Mouse (Mus musculus): ENCODE measurements around the gene Pcbp4.
"Not testable (repeated sequence)": the region's sequence is repeated elsewhere in the genome, so short reads cannot be mapped to it uniquely, and the experiment has no call there.

The Pcbp4 gene

GRCm38 (mm10) chr9:106481075-106481474 lies 28.0 kb downstream of the Pcbp4 start:
- in situ Hi-C loops (cut with MboI, MseI), result no loop called here

DNA sequence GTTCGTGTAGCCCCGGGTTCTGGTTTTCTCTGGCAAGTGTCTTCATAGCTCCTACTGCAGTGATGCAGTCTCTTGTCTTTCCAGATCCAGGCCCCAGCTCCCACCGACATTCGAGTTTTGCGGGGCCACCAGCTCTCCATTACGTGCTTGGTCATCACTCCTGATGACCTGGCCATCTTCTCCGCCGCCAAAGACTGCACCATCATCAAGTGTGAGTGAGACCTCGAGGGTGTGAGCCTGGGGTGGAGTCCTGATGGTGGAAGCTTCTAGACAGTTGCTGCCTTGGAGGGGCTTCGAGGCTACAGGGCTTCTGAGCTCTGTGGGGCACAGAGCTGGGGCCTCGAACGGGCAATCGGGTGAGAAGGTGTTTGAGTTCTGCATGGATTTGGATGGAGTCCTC lies 28.6 kb downstream of the Pcbp4 start:
- in situ Hi-C loops (cut with MboI, MseI), result no loop called here

GRCm38 (mm10) chr9:106482578-106483115 lies 29.6 kb downstream of the Pcbp4 start:
- in situ Hi-C loops (cut with MboI, MseI), result no loop called here

- in situ Hi-C loops (cut with MboI, MseI), result no loop called here
Measured at GRCm38 (mm10) chr9:106483136-106483535, 30.0 kb downstream of the Pcbp4 start.

- in situ Hi-C loops (cut with MboI, MseI), result no loop called here
Measured at GRCm38 (mm10) chr9:106483606-106484005, 30.5 kb downstream of the Pcbp4 start.

DNA sequence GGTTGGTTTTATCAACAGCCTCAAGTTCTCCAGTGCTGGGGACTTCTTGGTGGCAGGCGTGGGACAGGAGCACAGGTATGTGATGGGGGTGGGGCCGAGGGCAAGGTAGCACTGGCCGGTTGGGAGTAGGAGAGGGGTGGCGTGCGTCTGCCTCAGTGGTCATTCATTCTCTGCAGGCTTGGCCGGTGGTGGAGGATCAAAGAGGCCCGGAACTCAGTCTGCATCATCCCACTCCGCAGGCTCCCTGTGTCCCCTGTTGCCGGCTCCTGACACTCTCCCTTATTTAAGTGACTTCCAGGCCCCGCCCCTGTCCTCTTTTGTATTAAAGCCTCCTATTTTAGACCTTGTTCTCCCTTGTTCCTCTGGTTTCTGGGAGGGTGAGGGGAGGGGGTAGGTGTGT lies 32.0 kb downstream of the Pcbp4 start:
- in situ Hi-C loops (cut with MboI, MseI), result no loop called here

DNA sequence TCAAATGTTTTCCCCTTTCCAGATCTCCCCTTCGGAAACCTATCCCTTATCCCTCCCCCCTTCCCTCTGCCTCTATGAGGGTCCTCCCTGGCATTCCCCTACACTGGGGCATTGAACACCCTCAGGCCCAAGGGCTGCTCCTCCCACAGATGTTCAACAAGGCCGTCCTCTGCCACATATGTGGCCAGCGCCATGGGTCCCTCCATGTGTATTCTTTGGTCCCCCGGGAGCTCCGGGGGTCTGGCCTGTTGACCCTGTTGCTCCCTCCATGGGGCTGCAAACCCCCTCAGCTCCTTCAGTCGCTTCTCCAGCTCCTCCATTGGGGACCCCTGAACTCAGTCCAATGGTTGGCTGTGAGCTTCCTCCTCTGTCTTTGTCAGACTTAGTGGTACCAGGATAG lies 34.5 kb downstream of the Pcbp4 start:
- in situ Hi-C loops (cut with MboI, MseI), result not testable (repeated sequence)

- in situ Hi-C loops (cut with MboI, MseI), result no loop called here
Measured at GRCm38 (mm10) chr9:106499667-106500066, 46.6 kb downstream of the Pcbp4 start, which contains the start of gene Iqcf1. Gene Iqcf1 (plus strand): TSS chr9:106499967.

GRCm38 (mm10) chr9:106501846-106502245 lies 48.8 kb downstream of the Pcbp4 start:
- in situ Hi-C loops (cut with MboI, MseI), result no loop called here

GRCm38 (mm10) chr9:106504246-106504645 lies 51.2 kb downstream of the Pcbp4 start:
- in situ Hi-C loops (cut with MboI, MseI), result no loop called here

DNA sequence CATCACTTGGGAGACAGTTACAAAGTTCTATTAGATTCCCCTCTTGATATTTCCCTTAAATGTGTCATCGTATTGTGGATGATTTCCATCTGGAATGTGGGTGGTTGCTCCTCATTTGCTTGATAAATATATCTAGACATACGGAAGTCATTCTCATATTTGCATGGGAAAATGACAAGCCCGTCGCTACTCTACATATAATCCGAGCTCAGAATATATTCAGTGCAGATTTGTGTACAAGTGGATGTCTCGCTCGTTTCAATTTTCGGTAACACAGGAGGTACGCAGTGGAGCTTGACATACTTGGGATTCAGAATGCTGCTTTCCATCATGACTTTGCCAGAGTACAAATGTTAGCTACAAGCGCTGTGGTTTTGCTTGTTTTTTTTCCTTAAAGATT lies 56.3 kb downstream of the Pcbp4 start:
- in situ Hi-C loops (cut with MboI, MseI), result no loop called here

DNA sequence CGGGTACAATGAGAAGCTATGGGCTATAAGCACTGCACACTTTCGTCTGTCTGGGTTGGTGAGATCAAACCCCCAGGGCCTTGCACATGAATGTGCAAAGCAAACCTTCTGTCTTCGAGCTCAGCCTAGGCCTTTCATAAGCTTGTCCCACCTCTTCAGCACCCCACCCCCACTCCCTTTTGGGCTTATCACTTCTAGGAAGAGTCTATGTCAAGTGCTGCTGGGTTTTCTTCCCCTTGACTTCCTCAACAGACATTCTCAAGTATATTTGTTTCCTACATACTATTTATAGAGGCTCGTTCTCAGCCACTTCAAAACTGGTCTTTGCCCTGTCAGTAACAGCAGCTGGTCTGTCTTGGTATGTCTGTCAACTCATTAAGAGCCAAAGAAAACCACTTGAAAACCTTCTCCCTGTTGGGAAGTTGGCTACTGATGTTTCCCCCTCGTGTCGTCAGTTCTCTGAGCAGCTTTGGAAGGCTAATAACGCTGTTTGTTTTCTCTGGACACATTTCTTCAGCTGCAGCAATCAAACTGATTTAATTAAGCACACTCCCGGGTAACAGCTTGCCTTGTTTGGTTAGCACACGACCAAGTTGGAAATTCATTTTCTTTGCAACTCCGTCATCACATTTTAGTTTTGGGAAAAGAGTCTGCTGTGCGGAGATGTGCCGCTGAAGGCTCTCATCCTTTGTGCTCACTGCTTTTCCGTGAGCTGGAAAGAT lies 59.8 kb downstream of the Pcbp4 start:
- in situ Hi-C loops (cut with MboI, MseI), result no loop called here

GRCm38 (mm10) chr9:106513566-106513965 lies 60.5 kb downstream of the Pcbp4 start:
- in situ Hi-C loops (cut with MboI, MseI), result no loop called here

Data from T-helper 1 cell (primary cell).